Mouse (Mus musculus) forelimb bud, embryonic 11.5 days (tissue): ENCODE data around the gene Cfd.

Source experiments
- DNase-seq: peaks from one replicate; pipeline ENCODE4 v3.0.0-alpha.2; 2012; ENCODE audit warnings: low read depth, low spot score

Cfd gene

DNA sequence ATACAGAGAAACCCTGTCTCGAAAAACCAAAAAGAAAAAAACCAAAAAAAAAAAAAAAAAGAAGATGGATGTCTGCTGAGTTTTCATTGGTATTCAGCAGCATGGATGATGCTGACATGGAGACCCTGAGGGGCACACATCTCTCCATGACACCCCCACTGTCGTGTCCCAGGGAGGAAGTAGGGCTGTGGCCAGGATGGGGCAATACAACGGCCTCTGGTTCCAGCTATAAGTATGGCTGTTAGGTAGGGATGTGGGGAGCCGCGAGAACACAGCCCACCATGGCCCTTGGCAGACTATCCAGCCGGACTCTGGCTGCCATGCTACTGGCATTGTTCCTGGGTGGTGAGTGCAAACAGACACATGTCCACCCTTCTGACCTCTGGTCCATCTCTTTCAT is 4.6 kb upstream of the Cfd start, which contains the start of gene Elane:
Gene Elane (plus strand): TSS at position 194 of the 400 bp plus-strand sequence.
- no peak for DNase-seq

DNA sequence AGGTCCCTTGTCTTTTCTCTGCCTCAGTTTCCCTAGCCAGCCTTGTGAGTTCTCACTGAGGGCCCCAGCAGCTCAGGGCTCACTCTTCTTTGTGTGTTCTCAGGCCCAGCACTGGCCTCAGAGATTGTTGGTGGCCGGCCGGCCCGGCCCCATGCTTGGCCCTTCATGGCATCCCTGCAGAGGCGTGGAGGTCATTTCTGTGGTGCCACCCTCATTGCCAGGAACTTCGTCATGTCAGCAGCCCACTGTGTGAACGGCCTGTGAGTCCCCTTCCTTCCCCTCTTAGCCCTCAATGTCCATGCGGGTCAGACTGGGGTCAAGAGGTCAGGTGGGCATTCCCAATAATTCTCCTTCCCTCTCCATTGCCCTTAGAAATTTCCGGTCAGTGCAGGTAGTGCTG is 4.0 kb upstream of the Cfd start:
- DNase-seq, result no peak

DNA sequence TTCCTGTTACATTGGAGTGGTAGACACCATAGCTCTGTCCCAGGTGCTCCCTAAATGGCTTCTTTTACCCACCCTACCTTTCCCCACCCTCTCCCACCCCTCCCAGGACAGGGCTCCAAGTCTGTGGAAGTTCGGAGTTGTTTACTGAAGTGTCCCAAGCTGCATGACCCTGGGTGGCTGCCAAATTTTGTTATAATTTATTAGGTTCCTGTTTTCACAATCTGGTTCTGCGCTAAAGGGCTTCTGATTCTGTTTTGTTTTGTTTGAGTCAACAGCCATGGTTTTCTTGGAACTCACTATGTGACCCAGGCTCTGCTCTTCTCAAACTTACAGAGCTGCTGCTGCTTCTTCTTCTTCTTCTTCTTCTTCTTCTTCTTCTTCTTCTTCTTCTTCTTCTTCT is 1.3 kb upstream of the Cfd start:
- no peak for DNase-seq

DNA sequence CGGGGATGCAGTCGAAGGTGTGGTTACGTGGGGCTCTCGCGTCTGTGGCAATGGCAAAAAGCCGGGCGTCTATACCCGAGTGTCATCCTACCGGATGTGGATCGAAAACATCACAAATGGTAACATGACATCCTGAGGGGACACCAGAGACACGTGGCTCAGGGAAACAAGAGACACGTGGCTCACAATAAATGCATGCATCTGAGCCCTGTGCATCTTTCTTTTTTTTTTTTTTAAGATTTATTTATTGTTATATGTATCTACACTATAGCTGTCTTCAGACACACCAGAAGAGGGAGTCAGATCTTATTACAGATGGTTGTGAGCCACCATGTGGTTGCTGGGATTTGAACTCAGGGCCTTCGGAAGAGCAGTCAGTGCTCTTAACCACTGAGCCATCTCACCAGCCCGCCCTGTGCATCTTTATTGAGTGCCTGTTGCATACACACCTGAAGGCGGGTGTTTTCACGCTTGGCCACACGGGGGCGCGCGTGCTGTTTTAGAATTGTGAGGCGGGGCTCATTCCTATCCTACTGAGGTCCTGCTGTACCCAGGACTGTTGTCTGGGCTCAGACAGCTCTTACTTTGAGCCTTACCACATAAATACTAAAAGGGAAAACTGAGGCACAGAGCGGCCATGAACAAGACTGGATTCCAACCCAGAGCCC is 1.9 kb downstream of the Cfd start:
- peak; percentile 66 for DNase-seq

- DNase-seq, result no peak
These were observed 5.7 kb downstream of the Cfd start for GRCm38 (mm10) chr10:79896306-79896705.

GRCm38 (mm10) chr10:79896814-79897213 is 6.2 kb downstream of the Cfd start:
- DNase-seq, result no peak

DNA sequence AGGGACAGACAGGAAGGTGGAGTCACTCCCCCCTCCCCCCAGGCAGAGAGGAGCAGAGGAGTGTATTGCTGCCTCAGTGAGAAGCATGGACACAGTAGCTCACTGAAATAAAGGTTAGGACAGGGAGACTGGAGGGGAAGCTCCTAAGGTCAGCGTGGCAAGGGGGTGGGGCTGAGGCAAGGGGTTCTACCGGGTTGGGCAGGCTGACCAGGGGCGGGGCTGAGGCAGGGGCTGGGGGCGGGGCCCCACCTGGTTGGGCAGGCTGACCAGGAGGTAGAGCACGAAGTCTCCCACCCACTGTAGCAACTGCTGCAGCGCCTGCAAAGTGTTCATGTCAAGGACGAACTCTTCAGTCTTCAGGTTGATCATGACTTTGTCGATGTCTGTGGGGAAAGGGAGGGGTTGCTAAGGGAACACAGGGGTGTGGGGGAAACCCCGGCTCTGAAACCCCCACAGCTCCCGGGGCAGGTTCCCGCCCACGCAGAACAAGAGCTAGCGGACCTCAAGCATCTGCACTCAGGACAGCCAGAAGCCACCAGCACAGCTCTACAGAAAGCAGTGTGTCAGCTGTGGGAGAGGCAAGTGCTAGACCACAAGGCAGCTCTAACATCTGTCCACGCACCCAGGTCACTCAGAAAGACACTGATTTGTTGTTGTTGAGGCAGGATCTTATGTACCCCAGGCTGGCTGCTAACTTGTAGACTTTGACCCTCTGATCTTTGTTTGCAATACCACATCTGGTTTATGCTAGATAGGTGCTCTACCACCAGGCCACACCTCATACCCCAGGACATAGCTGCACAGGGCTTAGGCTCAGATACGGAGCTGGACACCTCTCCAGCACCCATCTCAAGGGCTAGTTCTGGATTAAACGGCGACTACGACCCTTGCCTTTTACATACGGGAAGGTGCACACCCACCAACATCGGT is 6.9 kb downstream of the Cfd start:
- DNase-seq, result no peak

DNA sequence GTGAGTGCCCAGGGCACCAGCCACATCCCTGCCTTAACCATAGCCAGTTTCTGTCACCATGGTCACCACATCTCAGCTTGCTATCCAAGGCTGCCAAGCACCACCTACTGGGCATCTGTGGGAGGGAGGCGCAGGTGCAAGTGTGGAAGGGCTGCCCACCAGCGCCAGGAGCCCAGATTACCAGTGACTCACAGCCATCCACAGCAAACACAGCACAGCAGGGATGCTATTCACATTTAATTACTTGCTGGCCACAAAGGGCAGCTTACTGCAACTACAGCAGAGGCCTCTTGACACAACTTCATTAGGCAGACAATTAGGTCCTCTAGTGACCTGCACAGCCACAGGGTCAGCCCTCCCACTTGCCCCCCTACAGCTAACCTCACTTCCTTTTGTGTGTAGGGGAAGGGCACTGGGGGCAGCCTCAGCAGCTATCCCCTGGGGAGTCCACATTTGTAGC is 10.3 kb downstream of the Cfd start:
- no peak for DNase-seq

DNA sequence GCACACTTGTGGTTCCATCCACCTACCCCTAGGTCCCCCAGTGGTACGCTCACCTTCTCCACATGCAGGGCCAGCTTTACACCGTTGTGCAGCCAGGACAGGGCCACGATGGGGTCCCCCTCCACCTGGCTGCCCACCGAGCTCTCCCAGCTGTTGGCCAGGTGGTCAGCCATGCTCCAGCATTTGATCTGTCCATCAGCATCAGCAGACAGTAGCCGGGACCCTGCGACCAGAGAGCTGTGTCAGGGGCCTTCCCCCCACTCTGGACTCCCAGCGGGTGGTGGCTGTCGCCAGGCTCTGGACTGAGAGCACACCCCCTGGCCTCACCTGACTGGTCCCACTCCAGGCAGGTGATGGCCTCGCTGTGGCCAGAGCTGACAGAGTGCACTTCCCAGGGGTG is 16.1 kb downstream of the Cfd start:
- no peak for DNase-seq

DNA sequence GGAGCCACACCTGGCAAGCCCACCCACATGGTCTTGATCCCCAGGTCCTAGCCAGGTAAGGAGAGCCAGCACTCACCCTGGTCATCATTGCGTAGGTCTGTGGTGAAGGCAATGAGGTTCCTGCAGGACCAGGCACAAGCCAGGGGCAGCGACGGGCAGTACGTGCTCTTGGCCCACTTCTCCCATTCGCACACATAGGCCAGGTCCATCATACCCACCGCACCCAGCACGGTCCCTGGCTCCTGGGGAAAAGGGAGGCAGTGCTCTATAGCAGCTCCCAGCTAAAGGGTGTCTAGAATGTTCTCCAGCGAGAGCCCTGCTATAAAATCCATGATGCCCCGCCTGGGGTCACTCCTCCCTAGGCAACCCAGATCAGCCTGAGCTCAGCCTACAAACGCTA is 16.8 kb downstream of the Cfd start:
- no peak for DNase-seq

DNA sequence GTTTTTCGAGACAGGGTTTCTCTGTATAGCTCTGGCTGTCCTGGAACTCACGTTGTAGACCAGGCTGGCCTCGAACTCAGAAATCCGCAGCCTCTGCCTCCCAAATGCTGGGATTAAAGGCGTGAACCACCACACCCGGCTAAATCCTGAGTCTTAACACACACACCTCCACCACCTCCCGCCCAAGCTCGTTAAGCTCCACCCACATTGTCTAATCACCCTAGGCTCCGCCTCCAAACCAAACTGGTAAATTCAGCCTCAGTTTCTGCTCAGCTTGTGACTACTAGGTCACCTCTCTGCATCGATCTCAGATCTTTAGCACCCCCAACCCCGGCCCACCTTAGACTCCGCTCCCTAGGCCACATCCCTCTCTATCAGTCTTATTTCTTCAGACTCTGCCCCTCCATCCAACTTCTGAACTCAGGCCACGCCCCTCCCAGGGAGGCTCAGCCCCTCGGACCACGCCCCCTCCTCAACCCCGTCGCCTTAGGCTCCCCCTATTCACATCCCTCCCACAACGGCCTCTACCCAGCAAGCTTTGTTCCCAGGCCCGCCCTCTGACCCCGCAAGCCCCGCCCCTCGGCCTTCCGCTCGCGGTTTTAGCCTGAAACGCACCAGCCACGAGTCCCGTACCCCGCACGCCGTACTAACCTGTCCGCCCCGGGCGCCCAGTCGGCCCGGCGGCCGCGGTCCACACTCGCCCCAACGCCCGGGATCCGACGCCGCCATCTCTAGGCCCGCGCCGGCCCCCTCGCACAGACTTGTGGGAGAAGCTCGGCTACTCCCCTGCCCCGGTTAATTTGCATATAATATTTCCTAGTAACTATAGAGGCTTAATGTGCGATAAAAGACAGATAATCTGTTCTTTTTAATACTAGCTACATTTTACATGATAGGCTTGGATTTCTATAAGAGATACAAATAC is 17.8 kb downstream of the Cfd start, which contains the start of gene Med16:
Gene Med16 (minus strand): TSS at position 757 of the 925 bp plus-strand sequence.
- DNase-seq, result peak; percentile 96

DNA sequence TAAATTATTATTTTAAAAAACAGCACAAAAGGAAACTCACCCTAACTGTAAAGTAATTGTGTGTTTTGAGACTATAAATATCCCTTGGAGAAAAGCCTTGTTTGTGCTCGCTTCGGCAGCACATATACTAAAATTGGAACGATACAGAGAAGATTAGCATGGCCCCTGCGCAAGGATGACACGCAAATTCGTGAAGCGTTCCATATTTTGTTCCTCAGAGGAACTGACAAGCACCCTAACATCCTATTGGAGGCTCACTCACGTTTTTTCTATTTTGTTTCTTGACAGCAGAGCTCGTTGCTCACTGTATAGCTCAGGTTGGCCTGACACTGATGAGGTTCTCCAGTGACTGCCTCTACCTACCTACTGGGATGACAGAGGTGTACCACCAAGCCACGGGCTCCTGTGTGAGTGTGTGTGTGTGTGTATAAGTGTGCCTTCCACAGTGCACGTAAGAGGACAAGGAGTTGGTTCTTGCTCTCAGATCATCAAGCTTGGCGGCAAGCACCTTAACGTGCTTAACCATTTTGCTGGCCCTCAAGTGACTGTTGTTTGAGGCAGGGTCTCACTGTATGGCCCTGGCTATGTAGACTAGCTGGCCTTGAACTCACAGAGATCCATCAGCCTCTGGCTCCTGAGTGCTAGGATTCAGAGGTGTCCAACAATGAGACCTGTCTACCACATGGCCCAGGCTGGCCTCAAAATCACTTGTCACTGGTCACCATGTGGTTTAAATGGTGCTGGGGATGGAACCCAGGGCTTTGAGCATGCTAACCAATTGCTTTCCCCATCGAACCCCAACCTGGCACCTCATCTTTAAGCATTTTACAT is 18.7 kb downstream of the Cfd start:
- DNase-seq, result peak; percentile 58

GRCm38 (mm10) chr10:79910556-79910955 is 19.9 kb downstream of the Cfd start, which contains the start of gene Gm26602:
Gene Gm26602, plus strand, starts transcription at chr10:79910856.
- DNase-seq, result no peak

DNA sequence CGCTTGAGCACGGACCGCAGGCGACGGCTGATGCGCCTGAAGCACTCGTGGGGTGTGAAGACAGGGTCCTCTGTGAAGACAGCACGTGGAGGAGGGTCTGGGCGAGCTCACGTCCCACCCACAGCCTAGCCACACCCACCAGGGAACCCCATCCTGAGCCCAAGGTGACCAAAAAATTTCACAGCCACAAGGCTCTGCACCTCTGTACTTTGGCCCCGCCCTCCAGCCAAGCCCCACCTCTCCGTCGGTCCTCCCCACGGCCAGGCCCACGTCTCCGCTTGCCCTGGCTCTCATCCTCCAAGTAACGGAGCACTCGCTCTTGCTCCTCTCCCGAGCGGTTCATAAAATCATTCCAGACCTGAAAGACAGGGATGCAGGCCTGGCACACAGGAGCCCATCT is 21.8 kb downstream of the Cfd start:
- DNase-seq, result no peak

GRCm38 (mm10) chr10:79914131-79914947 is 23.7 kb downstream of the Cfd start:
- DNase-seq, result no peak

DNA sequence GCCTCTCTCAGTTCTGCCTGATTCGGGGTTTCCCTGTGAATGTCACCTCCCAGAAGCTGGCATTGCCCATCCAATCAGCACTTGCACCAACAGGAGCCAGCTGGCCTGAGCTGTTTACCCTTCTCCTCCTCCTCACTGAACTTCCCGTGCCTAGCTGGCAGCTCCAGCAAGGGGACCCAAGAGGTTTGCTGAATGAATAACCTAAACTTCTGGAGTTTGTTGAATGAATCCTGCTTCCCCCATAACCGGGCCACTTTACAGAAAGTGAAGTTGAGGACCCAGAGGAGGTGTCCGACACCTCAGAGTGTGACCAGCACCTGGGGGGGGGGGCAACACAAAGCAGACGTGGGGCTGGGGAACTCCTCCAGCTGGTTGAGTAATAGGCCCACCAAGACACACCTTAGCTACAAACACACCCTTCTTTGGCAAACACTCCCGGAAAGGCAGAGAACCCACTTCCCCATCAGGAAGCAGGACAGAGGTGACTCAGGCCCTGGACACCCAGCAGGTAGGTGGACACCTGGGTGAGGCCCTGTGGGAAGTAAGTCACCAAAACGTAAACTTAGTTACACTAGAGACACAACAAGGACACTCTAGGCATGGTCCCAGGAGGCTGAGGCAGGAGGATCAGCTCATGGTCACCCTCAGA is 24.4 kb downstream of the Cfd start:
- DNase-seq, result no peak

DNA sequence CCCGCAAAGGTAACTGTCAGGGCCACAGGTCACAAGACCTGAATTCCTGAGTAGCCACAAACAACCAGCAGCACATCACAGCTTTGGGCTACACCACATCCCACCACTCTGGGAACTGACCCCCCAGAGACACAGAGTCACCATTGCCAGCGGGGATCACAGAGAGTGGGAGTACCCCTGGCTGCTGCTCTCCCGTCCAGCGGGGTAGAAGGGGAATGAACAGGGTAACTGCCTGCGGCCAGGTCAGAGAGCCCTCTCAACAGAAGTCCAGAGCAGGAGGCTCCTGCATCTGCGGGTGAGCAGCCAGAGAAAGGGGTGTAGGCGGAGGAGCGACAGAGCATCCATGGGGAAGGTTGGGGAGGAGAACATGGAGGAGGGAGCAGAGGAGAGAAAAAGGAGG is 25.4 kb downstream of the Cfd start:
- no peak for DNase-seq

- peak; percentile 56 for DNase-seq
These were observed 26.3 kb downstream of the Cfd start, which contains the start of gene Kiss1r for GRCm38 (mm10) chr10:79916808-79917531. Gene Kiss1r, plus strand, starts transcription at chr10:79916971.
